Mouse (Mus musculus) heart, postnatal 0 days (tissue): ENCODE measurements around the gene Ndufs1.

Source experiments
- CTCF ChIP-seq: IDR thresholded peaks from 2 replicates; pipeline ENCODE4 v1.5.1; 2016; ENCODE audit warnings: antibody characterized with exemption, control low read depth, low read depth
- EP300 ChIP-seq: IDR thresholded peaks from 2 replicates; pipeline ENCODE4 v1.6.1; 2016; ENCODE audit warnings: antibody characterized with exemption, low read depth

GRCm38 (mm10) chr1:63190851-63191250, 14.2 kb upstream of the Ndufs1 start:
- TF ChIP-seq CTCF: no peak
- no peak for TF ChIP-seq EP300
